Mouse (Mus musculus): ENCODE measurements at regions not wholly inside any gene's neighbourhood (a gene's known extent, or its start where the extent isn't known, plus 50 kb on each side); places are given as distances from the start of the nearest gene placed in this dataset.

- no peak for DNase-seq
Observed at GRCm38 (mm10) chrX:38710660-38711264, 61.7 kb upstream of the 6030498E09Rik start.

DNA sequence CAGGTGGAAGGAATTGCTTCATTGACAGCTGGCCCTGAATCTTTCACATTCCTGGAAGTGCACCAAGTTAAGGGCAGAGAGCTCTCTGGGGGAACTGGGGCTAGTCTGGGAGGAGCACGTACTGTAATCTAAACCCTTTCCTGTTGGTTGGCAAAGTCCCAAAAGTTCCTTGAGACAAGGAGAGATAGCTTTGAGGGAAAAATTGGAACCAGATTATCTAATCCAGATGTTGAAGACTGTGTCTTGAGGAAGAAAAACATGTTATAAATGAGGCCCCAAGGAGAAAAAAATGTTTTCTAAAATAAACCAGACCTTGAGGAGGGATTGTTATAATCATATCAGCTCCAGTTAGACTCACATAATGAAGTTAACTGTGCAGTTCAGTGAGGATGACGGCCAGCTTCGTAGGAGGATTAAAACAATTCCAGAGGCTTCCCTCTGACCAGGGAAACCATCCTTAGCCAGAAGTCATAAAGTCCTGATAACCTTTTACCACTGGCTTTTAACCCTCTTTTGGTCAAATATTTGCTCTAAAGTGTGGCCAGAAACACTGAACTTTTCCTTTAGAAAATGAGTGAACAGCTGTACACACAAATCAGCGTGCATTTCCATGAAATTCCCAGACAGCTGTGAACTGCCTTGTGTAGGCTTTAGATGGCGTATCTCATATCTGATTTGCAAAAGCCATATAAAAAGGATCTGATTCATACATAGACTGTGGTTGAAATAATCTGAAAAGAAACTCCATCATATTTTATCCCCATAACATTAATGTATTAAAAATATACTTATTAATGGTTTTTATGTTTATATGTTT lies 60.8 kb upstream of the 6030498E09Rik start:
- DNase-seq = peak; percentile 2
